Mouse (Mus musculus) embryonic facial prominence, embryonic 14.5 days (tissue): ENCODE measurements around the gene Jsrp1. TPM values are rescaled to one million over a fixed set of nuclear protein-coding genes. Genes with fewer than 3 reads are reported as not detected.
A peak's percentile ranks its signal among the peaks of the same experiment; 100 is the strongest.
"Not testable (repeated sequence)": the region's sequence is repeated elsewhere in the genome, so short reads cannot be mapped to it uniquely, and the experiment has no call there.

Experiments used
- ATAC-seq: fragments of 200-750 bp; cut with Nextera tagmentation; 2 replicates; pipeline ENCODE4 v1.8.0; 2017; ENCODE audit warnings: low read depth, moderate number of reproducible peaks, moderate TSS enrichment
- DNase-seq: peaks from one replicate; pipeline ENCODE4 v3.0.0-alpha.2; 2015; ENCODE audit warnings: low spot score
- H3K27ac ChIP-seq: fragments of 300-500 bp; sonication (generic); replicated peaks from 2 replicates; pipeline ENCODE4 v1.5.1; 2014; ENCODE audit warnings: low read depth, mild to moderate bottlenecking, low read length, moderate library complexity
- H3K27me3 ChIP-seq: fragments of 300-500 bp; sonication (generic); replicated peaks from 2 replicates; pipeline ENCODE4 v1.6.1; 2014; ENCODE audit warnings: low read length; ENCODE audit not compliant: control insufficient read depth, insufficient read depth
- H3K36me3 ChIP-seq: fragments of 300-500 bp; sonication (generic); 2 replicates; pipeline ENCODE4 v1.6.1; 2014; ENCODE audit warnings: low read length, mixed read lengths; ENCODE audit not compliant: control insufficient read depth, insufficient read depth
- H3K4me1 ChIP-seq: fragments of 300-500 bp; sonication (generic); 2 replicates; pipeline ENCODE4 v1.6.1; 2014; ENCODE audit warnings: antibody characterized with exemption, low read length; ENCODE audit not compliant: control insufficient read depth, insufficient read depth
- H3K4me2 ChIP-seq: fragments of 300-500 bp; sonication (generic); 2 replicates; pipeline ENCODE4 v1.6.1; 2014; ENCODE audit warnings: low read depth, mild to moderate bottlenecking, low read length, moderate library complexity, mixed read lengths
- H3K4me3 ChIP-seq: fragments of 300-500 bp; sonication (generic); 2 replicates; pipeline ENCODE4 v1.5.1; 2014; ENCODE audit warnings: low read depth, mild to moderate bottlenecking, low read length
- H3K9ac ChIP-seq: fragments of 300-500 bp; sonication (generic); 2 replicates; pipeline ENCODE4 v1.6.1; 2014; ENCODE audit warnings: low read depth, mild to moderate bottlenecking, low read length, moderate library complexity, mixed read lengths
- H3K9me3 ChIP-seq: fragments of 300-500 bp; sonication (generic); 2 replicates; pipeline ENCODE4 v1.6.1; 2016; ENCODE audit warnings: low read length; ENCODE audit not compliant: control insufficient read depth
- WGBS: fragments of 180-500 bp; shearing (Covaris S2); extraction: QIAGEN DNeasy Blood & Tissue Kit; methylation state at CpG from one replicate; pipeline ENCODE4 v1.1.7; 2014; 5-methylcytosine and 5-hydroxymethylcytosine counted together
- polyA plus RNA-seq: library from polyadenylated mRNA; unstranded; fragments of >200 nt; fragmentation: Nextera tagmentation; extraction: Ambion mirVana; gene quantifications from 2 replicates; pipeline ENCODE4 v1.2.1, GENCODE M21; 2014

The Jsrp1 gene
- polyA plus RNA-seq, 1 experiment from 2014 or later = 20.3 TPM

DNA sequence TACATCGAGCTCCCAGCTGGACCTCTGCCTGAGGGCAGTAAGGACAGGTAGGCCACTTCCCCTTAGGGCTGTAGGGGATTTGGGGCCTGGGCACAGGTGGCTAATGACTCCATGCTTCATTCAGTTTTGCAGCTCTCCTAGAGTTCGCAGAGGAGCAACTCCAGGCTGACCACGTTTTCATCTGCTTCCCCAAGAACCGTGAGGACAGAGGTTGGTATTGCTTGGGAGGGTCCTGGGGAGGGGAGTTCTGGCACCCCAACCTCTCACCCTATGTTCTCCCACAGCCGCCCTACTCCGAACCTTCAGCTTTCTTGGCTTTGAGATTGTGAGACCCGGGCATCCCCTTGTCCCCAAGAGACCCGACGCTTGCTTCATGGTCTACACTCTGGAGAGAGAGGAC lies 15.3 kb upstream of the Jsrp1 start:
- ATAC-seq, H3K27me3 ChIP-seq, H3K9ac ChIP-seq, H3K4me1 ChIP-seq, H3K9me3 ChIP-seq, DNase-seq, H3K27ac ChIP-seq: not testable (repeated sequence)
- peaks cover 23% of the 10 kb centered on the region for H3K36me3 ChIP-seq
- 74% methylated on average over 6 of the region's 9 CpGs for WGBS
- H3K4me2 ChIP-seq = peak overlapping the region; percentile 86
- H3K4me3 ChIP-seq = peak overlapping the region; percentile 81

DNA sequence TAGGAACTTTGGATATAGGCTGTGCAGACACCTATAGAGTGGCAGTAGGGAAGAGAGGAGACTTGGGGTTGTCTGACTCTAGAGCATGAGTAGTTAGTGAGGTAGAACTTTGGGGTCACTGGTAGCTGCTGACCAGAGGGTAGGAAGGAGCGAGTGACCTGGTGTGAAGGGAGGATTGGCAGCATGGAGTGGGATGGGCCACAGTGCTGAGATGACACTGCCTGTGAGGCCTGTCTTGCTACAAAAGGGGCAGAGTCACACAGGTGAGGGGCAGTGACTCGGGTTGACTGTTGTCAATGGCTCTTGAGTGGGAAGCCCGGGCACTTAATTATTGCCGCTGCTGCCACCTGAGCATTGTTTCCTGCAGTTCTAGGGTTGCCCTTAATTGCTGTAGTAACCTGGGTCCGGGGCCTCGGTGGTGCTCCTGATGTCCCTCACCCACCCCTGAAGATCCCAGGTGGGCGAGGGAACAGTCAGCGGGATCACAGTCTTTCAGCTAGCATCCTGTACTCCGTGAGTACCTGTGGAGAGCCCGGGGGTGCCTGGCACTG lies 14.6 kb upstream of the Jsrp1 start:
- peaks cover 23% of the 10 kb centered on the region for H3K36me3 ChIP-seq
- peak overlapping the region; percentile 94 for H3K9ac ChIP-seq
- WGBS = 67% methylated on average over 10 of the region's 10 CpGs
- ATAC-seq (no peak), DNase-seq (no peak)
- H3K4me1 ChIP-seq = peaks cover 7% of the 10 kb centered on the region; the same call in 1 of the 2 replicates
- no peaks in the 10 kb centered on the region for H3K9me3 ChIP-seq
- peak overlapping the region; percentile 81 for H3K4me3 ChIP-seq
- peak overlapping the region; percentile 86 for H3K4me2 ChIP-seq
- no peaks in the 10 kb centered on the region for H3K27me3 ChIP-seq
- H3K27ac ChIP-seq = no peak overlapping the region

DNA sequence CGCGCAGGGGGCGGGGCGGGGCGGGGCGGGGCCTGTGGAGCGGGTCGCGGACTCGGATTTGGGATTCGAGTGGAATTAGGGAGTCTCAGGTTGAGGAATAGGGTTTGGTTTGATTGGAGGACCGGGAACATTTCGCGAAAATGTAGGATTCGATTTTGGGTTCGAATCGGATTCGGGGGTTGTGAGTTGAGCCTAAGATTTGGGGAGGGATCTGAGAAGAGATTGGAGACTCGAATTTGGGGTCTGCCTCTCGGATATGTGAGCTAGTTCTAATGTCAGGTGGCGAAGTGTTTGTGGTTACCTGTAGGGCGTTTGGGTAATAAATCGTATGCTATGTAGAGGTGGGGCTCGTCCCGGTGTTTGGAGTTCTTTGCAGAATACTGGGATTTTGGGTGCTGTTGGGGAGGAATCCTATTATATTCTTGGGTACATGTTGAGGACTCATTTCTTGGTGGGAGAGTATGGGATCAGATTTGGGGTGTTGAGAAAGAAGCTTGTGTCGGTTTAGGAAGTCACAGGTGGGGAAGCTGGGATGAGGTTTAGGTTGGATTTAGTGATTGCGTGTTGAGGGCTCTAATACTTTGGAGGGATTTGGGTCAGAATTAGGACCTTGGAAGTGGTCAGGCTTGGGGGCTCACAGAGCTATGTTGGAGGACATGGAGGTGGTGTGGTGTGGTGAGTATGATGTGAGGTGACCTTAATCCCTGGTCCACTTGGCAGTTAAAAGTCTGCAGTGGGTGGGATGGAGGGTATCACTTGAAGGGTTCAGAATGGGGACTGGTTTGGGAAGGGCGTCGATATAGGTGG lies 14.0 kb upstream of the Jsrp1 start:
- H3K4me3 ChIP-seq = peak overlapping the region; percentile 81
- peak overlapping the region; percentile 94 for H3K9ac ChIP-seq
- peaks cover 7% of the 10 kb centered on the region; the same call in 1 of the 2 replicates for H3K4me1 ChIP-seq
- peak overlapping the region; percentile 91 for H3K27ac ChIP-seq
- WGBS = 8% methylated on average over 26 of the region's 29 CpGs
- no peak for ATAC-seq
- peaks cover 23% of the 10 kb centered on the region for H3K36me3 ChIP-seq
- H3K9me3 ChIP-seq = no peaks in the 10 kb centered on the region
- no peak for DNase-seq
- H3K4me2 ChIP-seq = peak overlapping the region; percentile 86
- H3K27me3 ChIP-seq = no peaks in the 10 kb centered on the region

DNA sequence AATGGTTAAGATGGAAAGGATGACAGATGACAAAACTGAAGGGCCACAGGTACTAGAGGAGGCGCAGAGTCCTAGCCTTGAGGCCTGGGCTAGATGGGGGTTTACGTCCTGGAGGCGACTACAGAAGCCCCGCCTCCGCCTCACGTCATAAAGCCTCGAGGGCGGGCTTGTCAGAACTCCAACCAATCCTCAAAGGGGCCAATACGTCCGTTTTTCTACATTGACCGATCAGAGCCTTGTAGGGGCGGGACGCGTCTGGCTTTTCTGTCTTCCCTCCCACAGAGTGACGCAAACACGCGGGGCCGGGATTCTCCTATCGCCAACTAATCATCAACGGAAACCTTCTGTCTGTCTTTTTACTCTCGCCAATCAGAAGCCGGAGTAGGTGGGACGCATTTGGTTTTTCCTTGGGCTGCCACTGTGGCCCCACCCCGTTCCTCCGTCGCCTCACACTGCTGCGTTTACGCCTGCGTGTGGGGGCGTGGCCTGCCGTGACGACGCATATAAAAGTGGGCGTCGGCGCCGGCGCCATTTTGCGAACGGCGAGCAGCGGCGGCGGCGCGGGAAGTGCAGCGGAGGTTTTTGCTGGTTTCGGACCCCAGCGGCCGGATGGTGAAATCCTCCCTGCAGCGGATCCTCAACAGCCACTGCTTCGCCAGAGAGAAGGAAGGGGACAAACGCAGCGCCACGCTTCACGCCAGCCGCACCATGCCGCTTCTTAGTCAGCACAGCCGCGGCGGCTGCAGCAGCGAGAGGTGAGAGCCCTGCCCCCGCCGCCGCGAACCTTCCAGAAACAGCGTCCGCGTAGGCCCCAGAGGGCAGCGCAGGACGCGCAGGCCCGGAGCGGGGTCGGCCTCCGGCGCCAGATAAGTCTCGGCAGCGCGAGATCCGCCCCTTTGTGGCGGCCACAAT lies 13.1 kb upstream of the Jsrp1 start, which contains the start of gene Oaz1:
Gene Oaz1 (plus strand): TSS at position 506 of the 912 bp plus-strand sequence.
- Histone ChIP-seq H3K9ac (peak within 1 kb of the TSS; percentile 94), H3K4me2 (peak within 1 kb of the TSS; percentile 86), H3K27me3 (no peaks in the 10 kb centered on the region), H3K9me3 (no peaks in the 10 kb centered on the region), H3K4me1 (peaks cover 7% of the 10 kb centered on the region; the same call in 1 of the 2 replicates), H3K27ac (peak within 1 kb of the TSS; percentile 91), H3K4me3 (peak within 1 kb of the TSS; percentile 81), H3K36me3 (peaks cover 23% of the 10 kb centered on the region)
- peak; percentile 100 for DNase-seq
- ATAC-seq = peak; percentile 98
- under 1% methylated on average over 70 of the region's 82 CpGs for WGBS

DNA sequence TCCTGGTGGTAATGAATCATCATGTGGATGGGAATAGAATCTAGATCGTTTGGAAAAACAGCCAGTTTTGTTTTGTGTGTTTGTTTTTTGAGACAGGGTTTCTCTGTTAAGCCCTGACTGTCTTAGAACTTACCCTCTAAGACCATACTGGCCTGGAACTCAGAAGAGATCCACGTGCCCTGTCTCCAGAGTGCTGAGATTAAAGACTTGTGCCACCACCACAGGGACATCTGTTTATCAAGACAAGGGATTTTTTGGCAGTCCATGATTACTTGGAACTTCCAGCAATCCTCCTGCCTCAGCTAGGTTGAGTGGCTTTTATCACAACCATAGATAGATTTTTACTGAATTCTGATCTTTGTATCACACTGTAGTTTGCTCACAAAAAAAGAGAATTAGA lies 11.5 kb upstream of the Jsrp1 start:
- ATAC-seq (no peak), DNase-seq (no peak)
- Histone ChIP-seq H3K27me3 (no peaks in the 10 kb centered on the region), H3K4me2 (no peak overlapping the region), H3K4me1 (peaks cover 7% of the 10 kb centered on the region; the same call in 1 of the 2 replicates), H3K27ac (no peak overlapping the region), H3K36me3 (peaks cover 14% of the 10 kb centered on the region), H3K4me3 (no peak overlapping the region), H3K9ac (no peak overlapping the region), H3K9me3 (no peaks in the 10 kb centered on the region)
- WGBS = 66% methylated on average over 2 of the region's 2 CpGs

DNA sequence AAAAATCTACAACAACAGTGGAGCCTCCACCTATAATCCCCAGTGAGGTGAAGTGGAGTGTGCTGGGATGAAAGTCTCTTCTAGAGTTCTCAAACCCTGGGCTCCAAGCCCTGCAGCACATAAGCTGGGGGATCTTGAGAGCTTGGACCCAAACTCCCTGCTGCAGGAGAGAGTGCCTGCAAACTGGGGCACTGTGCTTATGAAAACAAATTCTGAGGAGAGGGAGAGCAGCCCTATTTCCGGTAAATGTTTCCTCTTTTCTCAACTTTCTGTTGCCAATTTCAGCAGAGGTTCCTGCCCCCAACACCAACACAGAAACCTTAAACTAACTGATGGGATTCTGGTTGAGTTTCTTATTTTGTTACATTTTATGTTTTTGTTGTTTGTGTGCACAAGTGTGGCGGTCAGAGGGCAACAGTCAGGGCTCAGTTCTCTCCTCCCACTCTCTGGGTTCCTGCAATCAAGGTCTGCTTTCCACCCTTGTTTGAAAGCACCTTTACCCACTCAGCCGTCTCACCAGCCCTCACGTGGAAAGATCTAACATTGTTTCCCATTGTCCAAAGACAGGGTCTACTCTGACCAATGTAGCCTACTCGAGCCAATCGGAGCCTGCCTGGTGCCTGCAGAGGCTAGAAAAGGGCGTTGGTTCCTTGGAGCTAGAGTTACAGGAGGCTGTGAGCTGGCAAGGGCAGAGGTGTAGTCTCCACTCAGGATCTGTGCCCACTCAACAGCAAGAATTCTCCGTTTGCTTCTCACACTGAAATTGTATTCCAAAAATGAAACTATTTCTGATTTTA lies 10.7 kb upstream of the Jsrp1 start:
- H3K9ac ChIP-seq = 0 out of 2 replicates have a peak overlapping the region, but pooled peaks have one; percentile 2
- H3K4me3 ChIP-seq = no peak overlapping the region
- H3K27ac ChIP-seq = no peak overlapping the region
- H3K4me1 ChIP-seq = peaks cover 7% of the 10 kb centered on the region; the same call in 1 of the 2 replicates
- H3K36me3 ChIP-seq = peaks cover 6% of the 10 kb centered on the region
- ATAC-seq = no peak
- 60% methylated on average over 8 of the region's 8 CpGs for WGBS
- H3K27me3 ChIP-seq = no peaks in the 10 kb centered on the region
- no peak for DNase-seq
- no peak overlapping the region for H3K4me2 ChIP-seq
- no peaks in the 10 kb centered on the region for H3K9me3 ChIP-seq

DNA sequence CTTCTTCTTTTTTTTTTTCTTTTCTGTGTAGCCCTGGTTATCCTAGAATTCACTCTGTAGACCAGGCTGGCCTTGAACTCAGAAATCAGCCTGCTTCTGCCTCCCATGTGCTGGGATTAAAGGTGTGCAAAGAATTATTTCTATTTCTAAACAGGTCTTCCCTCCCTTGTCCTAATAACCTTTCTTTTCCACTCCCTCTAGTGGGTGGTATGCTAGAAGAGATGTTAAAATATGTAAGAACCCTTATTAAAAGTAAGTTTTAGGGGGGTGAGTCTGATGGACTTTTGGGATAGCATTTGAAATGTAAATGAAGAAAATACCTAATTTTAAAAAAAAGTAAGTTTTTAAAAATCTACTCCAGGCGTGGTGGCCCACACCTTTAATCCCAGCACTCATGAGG lies 10.0 kb upstream of the Jsrp1 start:
- Histone ChIP-seq H3K4me2 (no peak overlapping the region), H3K4me1 (peaks cover 7% of the 10 kb centered on the region; the same call in 1 of the 2 replicates), H3K36me3 (peaks cover under 1% of the 10 kb centered on the region; the same call in 1 of the 2 replicates), H3K9me3 (no peaks in the 10 kb centered on the region), H3K27me3 (no peaks in the 10 kb centered on the region), H3K27ac (no peak overlapping the region), H3K9ac (no peak overlapping the region), H3K4me3 (no peak overlapping the region)
- 85% methylated on average over 1 of the region's 1 CpGs for WGBS
- ATAC-seq (no peak), DNase-seq (no peak)
